Mouse (Mus musculus) pancreas, adult 10 weeks (tissue): ENCODE data around the gene Mcm3ap. TPM values are rescaled to one million over a fixed set of nuclear protein-coding genes. Genes with fewer than 3 reads are reported as not detected.

Source experiments
- polyA plus RNA-seq: library from polyadenylated mRNA; stranded (reverse); fragments of 350-450 nt; fragmentation: Illumina TruSeq; extraction: RNeasy Lipid Tissue Mini Kit (QIAGEN cat#74804); gene quantifications from one replicate; pipeline ENCODE4 v1.2.3, GENCODE M21; 2015; ENCODE audit warnings: low read depth, low replicate concordance; ENCODE audit not compliant: insufficient read depth

Gene Mcm3ap
- polyA plus RNA-seq = 10.2 TPM

GRCm38 (mm10) chr10:76468203-76469162 lies at the start of gene Mcm3ap, which contains the start of gene Ybey:
Gene Mcm3ap (plus strand): TSS chr10:76468927.
Gene Ybey (minus strand): TSS chr10:76469114.

GRCm38 (mm10) chr10:76440281-76440680 lies 28.4 kb upstream of the Mcm3ap start, which contains the start of gene AC141477.1:
Gene AC141477.1 (minus strand): TSS chr10:76440444.

GRCm38 (mm10) chr10:76442178-76443088 lies 26.3 kb upstream of the Mcm3ap start, which contains the start of gene Pcnt:
Gene Pcnt (minus strand): TSS chr10:76442786.

GRCm38 (mm10) chr10:76448851-76449250 lies 19.9 kb upstream of the Mcm3ap start, which contains the start of gene 2610028H24Rik:
Gene 2610028H24Rik (plus strand): TSS chr10:76449081.

GRCm38 (mm10) chr10:76531375-76531774 lies 62.6 kb downstream of the Mcm3ap start, which contains the start of gene Lss:
Gene Lss (plus strand): TSS chr10:76531588.

GRCm38 (mm10) chr10:76561972-76562371 lies 93.2 kb downstream of the Mcm3ap start, which contains the start of gene Spatc1l:
Gene Spatc1l (plus strand): TSS chr10:76562272.

Other genes starting within 250 kb of the Mcm3ap start
- 4.6 TPM for gene Prmt2, start 231.1 kb upstream of the Mcm3ap start, polyA plus RNA-seq
- 0.94 TPM for gene S100b, start 215.1 kb upstream of the Mcm3ap start, polyA plus RNA-seq
- 5.5 TPM for gene Dip2a, start 123.6 kb upstream of the Mcm3ap start, polyA plus RNA-seq
- not detected for gene AC141477.1, start 28.5 kb upstream of the Mcm3ap start, polyA plus RNA-seq
- gene Pcnt, start 26.1 kb upstream of the Mcm3ap start, polyA plus RNA-seq = 5.3 TPM
- gene 2610028H24Rik, start 19.8 kb upstream of the Mcm3ap start, polyA plus RNA-seq = not detected
- gene Ybey, start 187 bp downstream of the Mcm3ap start, polyA plus RNA-seq = 0.85 TPM
- 2.4 TPM for gene Lss, start 62.7 kb downstream of the Mcm3ap start, polyA plus RNA-seq
- gene Spatc1l, start 93.3 kb downstream of the Mcm3ap start, polyA plus RNA-seq = not detected
- not detected for gene Ftcd, start 106.7 kb downstream of the Mcm3ap start, polyA plus RNA-seq
- 28.1 TPM for gene Col6a2, start 154.7 kb downstream of the Mcm3ap start, polyA plus RNA-seq